Mouse (Mus musculus) left cerebral cortex, adult 8-10 months (tissue): ENCODE results near the gene Trmt61a. TPM values are rescaled to one million over a fixed set of nuclear protein-coding genes. Genes with fewer than 3 reads are reported as not detected.
"Not testable (repeated sequence)": the region's sequence is repeated elsewhere in the genome, so short reads cannot be mapped to it uniquely, and the experiment has no call there.

Experiments used
- DNase-seq, 2 experiments: peaks; one replicate each; pipeline ENCODE4 v3.0.0; 2022; ENCODE audit warnings: low spot score in 2 of 2
- total RNA-seq, 4 experiments: library from RNA; stranded (reverse); gene quantifications; 2 replicates each; pipeline ENCODE4 v1.2.4; 2022

Gene Trmt61a
- total RNA-seq, 4 experiments from 2014 or later = 18.6 to 22.6 (median 20.8) TPM

DNA sequence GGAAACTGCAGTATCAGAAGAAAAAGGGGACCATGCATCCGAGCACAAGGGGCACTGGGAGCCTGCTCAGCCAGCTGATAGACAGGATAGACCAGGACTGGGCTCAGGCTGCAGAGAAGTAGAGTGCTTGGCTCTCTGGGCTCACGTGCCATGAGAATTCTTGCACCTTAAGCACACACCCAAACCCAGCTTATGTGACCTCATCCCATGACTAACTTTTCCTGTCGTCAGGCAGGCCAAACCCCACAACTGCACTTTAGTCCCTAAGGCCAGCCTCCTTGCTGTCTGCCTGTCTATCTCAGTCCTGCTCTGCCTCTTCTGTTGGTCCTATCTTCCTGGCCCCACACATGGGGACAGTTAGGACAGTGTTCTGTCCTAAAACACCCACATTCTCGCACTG, 19.8 kb downstream of the Trmt61a start:
- no peak for DNase-seq

DNA sequence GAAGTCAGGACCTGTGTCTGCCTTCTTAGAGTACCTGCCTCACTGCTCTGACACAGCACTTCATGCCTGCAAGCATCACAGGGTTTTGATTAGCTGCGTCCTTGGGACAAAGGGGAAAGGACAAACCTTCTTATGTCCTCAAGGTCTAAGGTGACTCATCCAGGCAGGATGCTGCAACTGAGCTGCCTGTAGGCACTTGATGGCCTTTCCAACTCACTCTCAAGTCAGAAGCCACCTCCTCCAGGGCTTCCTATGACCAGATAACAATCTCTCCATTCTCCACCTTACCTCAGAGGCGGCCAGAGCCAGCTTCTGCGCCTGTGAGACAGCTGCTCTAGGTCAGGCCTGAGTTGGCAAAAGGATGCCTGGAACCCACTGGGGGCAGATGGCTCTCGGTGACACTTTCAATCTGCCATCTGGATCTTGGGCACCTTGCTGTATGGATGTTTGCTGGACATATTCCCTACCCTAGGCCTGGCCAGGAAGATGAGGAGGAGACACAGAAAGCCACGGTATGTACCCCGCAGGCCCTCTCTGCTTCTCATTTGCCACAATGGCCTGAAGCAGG, 20.5 kb downstream of the Trmt61a start:
- DNase-seq = no peak

DNA sequence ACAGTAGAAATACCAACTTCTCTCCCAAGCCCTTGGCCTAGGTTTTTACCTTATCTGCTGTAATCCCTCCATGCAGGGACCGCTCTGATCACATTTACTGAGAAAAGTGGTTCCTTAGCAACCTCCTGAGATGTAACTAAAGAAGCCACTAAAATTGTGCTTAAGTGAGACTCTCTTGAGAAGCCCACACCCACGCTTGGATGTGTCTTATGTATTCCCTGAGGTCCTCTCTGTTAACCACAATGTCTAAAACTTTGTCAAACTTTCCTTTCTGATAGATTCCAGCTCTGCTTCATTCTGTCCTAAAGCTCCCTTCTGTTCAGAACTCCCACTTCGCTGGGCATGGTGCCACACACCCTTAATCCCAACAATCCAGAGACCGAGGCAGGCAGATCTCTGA, 21.6 kb downstream of the Trmt61a start:
- peak in 1 of 2 experiments; percentile 75 for DNase-seq

DNA sequence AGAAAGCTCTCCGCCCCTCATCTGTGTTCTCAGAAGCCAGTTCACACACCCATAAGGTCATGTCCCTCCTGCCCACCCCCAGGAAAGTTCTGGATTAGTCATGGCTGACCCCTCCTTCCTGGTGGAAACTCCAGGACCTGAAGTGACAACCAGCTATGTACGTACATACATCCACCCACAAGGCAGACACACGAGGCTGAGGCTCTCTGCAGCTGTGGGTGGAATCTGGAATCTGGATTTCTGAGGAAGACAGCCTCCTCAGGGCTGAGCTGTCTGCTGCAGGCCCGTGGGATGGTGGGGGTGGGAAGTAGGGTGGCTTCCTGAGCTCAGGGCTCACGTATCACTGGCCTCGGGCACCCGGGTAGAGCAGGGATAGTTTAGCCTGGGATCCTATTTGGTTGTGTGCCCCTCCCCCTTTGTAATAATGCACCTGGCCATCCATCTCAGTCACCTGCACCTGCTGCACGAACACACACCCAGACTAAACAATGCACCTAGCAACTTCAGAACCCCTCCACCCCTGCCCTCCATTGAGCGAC, 23.1 kb downstream of the Trmt61a start:
- DNase-seq = peak in 1 of 2 experiments; percentile 78

DNA sequence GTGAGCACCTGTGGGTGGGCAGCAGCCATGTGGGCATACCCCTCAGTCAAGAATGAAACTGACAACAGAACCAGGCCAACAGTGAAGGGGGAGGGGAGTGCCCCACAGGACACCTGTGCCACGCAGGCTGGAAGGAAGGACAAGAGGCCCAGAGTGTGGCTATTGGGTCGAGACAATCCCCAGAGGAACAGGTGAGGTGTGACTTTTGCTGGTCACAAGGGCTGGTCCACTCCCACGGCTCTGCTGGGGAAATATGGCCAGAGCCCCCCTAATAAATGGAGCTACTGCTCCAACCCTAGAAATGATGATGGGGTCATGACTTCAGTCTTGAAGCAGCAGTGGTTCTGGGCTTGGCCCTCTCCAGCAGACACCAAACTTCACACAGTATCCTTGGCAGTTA, 25.4 kb downstream of the Trmt61a start:
- DNase-seq = no peak

DNA sequence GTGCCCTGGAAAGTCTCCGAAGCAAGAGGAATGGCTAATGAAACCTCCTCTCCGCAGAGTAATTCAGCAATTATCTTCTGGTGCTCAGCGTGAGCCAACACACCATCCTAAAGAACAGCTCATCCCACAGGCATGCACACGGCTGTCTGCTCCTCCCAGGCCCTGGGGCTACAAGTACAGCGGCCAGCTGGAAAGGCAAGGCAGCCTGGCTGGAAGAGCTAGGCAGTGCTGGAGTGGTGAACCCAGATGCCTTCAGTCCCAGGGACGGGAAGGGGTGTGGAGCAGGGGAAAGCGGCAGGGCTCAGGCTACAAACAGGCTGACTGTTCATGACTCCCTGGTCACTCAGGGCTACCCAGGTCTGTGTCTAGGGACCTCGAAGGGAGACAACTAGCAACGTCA, 26.7 kb downstream of the Trmt61a start:
- no peak for DNase-seq

DNA sequence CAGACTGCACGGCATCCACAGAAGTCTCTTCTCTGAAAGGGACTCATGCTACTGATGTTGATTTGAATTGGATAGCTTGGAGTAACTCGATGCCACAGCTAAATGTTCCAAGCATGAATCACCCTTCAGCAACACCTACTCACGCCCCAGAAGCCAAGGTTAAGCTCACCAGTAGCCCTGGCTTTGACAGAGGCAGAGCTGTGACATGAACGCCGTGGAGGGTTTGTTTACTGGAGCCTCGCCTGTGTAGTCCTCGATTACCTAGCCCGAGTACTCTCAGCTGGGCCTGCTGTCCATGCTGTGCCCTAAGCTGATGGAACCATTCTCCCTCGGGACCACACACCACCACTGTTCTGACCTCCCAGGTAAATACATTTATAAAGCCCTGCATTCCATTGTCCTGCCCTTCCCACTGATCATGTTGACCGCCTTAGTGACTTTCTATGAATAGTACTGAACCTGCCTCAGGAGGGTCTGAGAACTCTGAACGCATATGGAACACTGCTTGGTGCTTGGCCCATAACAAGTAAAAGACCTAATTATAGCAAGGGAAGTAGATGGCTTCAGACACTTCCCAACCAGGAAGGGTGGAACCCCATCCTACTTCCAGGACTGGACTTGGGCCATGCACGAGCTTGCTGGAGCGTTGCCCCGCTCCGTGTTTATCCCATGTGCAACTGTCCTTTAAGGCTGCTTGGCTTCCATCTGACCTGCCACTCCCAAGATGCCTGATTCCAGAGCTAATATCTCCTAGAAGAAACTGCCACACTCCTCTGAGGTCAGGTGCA, 27.5 kb downstream of the Trmt61a start:
- DNase-seq = no peak

DNA sequence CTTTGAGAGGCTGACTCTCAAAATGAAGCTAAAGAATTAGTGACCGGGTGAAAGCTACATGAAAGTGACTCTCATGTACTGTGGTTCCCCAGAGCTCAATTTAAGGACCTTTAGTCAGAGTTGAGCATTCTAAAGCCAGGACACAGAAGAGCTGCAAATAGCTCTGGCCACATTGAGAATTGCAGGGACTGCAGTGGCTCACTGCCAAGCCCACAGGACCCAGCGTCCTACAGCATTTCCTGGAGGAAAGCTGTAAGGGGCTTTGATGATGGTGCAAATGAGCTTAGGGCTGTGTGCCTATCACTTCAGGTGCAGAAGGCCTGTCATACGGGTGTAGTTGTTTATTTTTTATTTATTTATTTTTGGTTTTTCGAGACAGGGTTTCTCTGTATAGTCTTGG, 30.3 kb downstream of the Trmt61a start:
- DNase-seq = no peak

DNA sequence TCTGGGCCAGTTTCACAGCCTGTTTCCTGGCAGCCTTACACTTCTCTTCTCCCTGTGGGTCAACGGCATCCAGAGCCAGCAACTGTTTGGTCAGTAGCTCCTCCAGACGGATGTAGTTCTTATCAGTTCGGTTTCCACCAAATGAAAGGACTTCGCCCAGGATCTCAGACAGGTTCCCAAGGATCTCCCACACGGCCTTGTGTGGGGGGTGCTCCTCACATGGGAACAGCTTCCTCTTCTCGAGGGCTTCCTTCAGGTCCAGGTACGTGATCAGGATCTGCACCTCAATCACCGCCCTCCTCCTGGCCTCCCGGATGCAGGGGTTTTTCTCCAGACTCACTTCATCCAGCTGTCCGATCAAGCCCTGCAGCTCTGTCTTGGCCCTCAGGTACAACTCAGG, 32.2 kb downstream of the Trmt61a start:
- no peak for DNase-seq

DNA sequence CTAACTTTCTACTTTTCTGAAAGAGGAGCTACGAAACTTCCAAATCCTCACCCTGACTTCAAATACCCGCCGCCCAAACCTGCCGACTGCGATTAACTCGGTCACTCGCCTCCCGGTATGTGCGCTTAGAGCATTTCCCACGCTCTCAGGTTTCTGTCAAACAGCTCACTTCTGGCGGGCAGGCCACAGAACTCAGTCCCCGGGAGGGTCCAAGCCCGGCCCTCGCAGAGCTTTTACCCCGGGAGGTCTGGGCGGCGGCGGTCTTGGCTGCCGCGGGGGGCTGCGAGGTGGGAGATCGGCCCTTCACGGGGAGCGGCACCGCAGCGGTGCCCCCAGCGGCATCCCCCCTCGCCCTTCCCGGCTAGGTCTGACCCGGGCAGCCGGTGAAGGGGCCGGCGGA, 34.6 kb downstream of the Trmt61a start:
- DNase-seq = no peak

DNA sequence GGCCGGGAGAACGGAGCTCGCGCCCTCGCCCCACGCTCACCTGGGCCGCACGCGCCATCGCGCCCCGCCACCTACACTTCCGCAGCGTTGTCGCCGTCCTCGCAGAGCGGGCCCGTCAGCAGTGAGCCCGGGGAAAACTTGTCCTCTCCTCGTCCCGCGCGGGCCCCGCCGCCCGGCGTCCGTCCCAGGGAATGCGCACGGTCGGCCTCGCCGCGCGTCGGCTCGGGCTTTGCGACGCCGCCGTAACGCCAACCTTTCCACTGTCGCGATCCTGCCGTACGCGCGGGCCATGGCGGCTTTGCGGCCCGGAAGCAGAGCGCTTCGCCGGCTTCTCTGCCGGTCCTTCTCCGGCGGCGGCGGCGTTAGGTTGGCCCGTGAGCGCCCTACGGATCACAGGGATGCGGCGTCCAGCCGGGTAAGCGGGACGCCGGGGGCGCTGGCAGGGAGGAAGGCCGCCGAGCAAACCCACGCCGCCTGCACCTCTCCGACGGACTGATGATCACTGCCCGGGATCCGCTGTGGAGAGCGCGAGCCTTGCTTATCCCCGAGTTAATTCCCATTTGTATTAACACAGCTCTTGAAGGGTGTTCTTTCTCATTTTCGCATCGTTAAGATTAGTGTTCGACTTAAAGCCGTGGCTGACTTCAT, 35.2 kb downstream of the Trmt61a start, which contains the start of the genes Bag5 and Apopt1:
Bag5 (minus strand) TSS at position 254 of the 648 bp plus-strand sequence.
Apopt1 (plus strand) TSS at position 258 of the 648 bp plus-strand sequence.
- DNase-seq = peak; percentile 80 to 85

DNA sequence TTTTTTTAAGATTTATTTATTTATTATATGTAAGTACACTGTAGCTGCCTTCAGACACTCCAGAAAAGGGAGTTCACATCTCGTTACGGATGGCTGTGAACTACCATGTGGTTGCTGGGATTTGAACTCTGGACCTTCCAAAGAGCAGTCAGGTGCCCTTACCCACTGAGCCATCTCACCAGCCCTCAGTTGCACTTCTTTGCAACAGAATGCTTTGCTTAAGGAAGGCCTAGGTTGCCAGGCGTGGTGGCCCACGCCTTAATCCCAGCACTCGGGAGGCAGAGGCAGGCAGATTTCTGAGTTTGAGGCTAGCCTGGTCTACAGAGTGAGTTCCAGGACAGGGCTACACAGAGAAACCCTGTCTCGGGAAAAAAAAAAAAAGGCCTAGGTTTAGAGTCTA, 36.0 kb downstream of the Trmt61a start:
- not testable (repeated sequence) for DNase-seq

DNA sequence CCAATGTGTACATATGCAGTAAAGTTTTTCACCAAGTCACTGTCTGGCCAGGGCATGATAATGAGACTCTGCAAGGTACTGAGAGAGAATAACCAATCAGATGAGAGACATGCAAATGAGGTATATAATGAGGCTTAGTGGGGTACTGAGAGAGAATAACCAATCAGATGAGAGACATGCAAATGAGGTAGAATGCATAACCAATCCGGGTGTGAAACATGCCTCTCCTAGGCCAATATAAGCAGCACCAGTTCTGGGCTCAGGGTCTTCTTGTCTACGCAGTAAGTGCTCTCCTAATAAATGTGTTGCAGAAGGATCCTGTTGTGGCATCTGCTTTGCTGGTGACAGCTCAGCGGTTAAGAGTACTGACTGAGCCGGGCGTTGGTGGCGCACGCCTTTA, 38.6 kb downstream of the Trmt61a start:
- no peak for DNase-seq

DNA sequence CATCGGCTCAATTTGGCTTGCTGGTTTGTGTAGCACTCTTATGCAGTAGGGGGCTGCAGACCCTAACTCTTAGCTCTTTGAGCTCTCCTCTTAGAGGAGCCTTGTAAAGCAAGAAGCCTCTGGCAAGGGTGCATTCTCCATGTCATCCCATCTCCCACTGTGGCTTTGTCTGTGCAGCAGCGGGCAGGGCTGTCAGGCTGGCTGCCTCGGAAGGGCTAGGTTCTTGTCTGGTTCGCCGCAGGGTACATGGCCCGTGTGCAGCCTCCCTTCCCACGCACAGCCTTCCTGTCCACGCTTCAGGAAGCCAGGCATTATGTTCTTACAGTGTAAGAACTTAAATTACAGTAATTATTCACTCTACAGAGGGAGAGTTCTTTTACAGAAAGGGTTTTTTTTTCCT, 40.8 kb downstream of the Trmt61a start:
- no peak for DNase-seq

DNA sequence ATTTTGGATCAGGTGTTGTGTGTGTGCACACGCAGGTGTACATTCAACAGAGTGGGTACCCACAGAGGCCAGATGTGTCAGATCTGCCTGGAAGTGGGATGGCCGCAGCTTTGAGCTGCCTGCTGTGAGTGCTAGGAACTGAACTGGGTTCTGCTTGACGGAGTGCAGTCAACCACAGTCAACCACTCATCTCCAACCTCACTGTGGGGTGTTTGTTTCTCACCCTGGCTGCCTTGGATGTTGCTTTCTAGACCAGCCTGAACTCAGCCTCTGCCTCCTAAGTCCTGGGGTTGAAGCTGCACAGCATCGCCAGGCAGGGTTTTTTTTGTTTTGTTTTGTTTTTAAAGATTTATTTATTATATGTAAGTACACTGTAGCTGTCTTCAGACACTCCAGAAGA, 42.3 kb downstream of the Trmt61a start:
- no peak for DNase-seq

DNA sequence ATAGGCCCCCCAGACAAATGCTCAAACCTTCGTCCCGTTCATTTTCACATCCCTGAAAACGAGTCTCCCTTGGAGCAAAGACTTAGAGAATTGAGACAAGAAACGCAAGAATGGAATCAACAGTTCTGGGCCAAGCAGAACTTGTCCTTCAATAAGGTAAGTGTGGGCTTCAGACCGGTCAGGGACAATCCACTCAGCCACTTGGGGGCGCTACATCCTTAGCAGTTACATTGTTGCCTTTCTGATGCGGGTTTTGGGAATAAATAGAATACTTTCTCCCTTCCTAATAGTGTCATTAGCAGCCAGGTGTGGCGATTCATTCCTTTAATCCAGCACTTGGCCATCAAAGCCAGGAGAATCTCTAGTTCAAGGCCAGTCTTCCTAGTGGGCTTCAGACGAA, 44.7 kb downstream of the Trmt61a start:
- DNase-seq = no peak

DNA sequence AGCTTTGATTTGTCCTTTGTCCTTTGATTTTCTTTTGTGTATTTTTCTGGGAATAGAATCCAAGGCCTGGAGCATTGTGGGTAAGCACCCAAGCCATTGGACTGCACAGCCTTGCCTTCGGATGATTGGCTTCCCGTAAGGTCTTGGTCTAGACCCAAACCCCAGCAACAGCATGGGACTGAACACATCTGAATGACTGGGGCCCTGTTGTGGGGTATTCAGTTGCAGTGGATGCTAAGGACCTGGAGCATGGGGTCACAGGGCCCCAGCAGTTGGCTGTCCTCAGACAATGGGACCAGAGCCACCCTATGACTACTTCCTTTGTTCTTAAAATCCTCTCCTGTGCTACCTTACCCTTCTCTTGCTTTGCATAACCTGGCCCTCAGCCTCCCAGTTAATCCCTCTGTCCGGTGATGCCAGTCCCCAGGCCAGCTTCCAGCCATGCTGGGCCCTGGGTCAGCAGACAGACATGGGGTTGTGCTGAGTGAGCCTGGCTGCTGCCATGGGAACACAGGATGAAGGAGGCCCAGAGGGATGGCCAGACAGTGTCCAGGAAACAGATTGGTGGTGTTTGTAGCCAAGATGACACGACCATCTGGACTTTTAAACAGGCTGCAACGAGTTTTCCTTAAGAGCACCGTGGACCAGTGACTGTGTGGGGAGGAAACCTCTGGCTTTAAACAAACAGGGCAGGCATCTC, 46.9 kb downstream of the Trmt61a start:
- no peak for DNase-seq

DNA sequence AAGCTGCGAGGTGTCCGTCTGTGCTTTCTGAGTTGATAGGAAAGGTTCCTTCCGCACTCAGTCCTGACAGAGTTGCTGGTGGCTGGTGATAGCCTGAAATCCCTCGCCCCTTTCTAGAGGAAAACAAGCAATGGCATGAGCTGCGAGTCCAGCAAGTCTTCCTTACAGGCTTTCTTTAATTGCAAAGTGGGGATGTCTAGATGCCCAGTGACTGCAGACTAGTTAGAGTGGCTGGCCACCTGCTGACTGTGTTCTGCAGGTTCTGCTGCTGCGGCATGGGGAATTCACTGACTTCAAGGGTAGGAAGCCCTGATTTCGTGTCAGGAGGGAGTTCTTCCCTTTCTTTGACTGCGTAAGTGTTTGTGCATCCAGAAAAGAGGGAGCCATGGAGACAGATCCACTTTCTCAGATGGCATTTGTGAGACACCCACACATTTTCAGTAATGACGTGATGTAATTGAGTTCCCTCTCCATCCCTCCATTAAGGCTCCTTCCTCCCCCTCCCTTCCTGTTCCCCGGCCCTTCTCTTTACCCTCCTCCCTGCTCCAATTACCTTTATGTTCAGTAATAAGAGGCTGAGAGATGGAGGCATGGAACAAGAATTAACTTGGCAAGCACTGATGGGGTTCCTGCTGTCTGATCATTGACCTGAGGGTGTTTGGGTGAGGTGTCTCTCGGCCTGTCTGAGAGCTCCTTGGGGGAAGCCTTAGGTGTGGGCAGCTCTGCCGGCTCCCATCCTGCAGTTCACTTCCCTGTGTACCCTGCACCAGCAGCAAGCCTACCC, 47.6 kb downstream of the Trmt61a start:
- DNase-seq = peak in 1 of 2 experiments; percentile 65

DNA sequence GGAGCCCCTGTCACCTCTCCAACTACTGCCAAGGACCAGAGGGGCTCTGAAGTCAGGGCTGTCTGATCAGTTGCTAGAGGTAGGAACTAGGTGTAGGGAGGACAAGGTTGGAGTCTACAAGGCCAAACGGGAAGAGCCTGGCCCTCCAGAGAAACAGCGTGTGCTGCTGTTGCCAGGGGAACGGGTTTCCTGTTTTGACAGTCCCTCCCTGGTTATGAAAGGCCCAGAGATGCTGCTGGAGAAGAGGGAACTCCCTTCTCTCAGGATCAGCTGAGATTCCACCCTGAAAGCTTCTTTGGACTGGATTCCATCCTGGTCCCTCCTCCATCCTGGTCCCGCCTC, 48.2 kb downstream of the Trmt61a start:
- DNase-seq = peak in 1 of 2 experiments; percentile 63

DNA sequence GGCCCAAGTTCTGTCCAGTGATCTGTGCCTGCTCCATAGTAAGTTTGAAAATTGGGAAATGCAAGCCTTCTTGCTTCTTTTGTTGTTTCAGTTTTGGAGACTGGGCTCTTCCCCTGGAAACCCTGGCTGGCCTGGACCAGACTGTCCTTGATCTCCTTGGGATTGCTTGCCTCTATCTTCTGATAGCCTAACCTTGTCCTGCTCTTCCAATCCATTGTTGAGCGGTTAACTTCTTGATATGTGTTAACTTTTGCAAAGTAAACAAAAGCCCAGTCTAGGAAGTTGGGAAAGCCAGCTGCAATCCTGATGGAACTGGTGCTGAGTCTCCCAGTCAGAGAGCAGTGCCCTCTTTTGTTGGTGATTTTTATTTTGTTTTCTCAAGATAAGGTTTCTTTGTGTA, 50.1 kb downstream of the Trmt61a start:
- DNase-seq = no peak
